Comparison of ENCODE assay signal across 20 mouse cellular contexts in genomic region chr7:82910536-82911384, GRCm38 (mm10). TPM values are rescaled to one million over a fixed set of nuclear protein-coding genes. Genes with fewer than 3 reads are reported as not detected.
DNase-seq lines count a peak whose midpoint lies in the region; ATAC-seq and TF ChIP-seq lines count a peak whose summit lies in the region.
"Had no signal": no experiment of that assay in that cellular context is flagged by ENCODE, and none has a peak within 500 bp of the region (broad histone marks: within the 10 kb centered on the region; RNA-seq: fewer than 3 reads in every experiment).

No protein-coding gene starts in this region.

- WGBS in forebrain, embryonic 11.5 days = 46% methylated on average over 10 of the region's 10 CpGs
- WGBS in forebrain, embryonic 10.5 days = 56% methylated on average over 10 of the region's 10 CpGs
- 55% methylated on average over 10 of the region's 10 CpGs for WGBS in midbrain, embryonic 12.5 days
- 57% methylated on average over 10 of the region's 10 CpGs for WGBS in midbrain, embryonic 11.5 days
- 75% methylated on average over 10 of the region's 10 CpGs for WGBS in liver, embryonic 11.5 days

- no peak overlapping the region for H3K4me3 ChIP-seq in forebrain, embryonic 11.5 days (ENCODE audit: low read depth, low read length)
- no peak overlapping the region for H3K4me3 ChIP-seq in forebrain, embryonic 10.5 days
- no peak overlapping the region for H3K4me3 ChIP-seq in midbrain, embryonic 12.5 days
- no peak overlapping the region for H3K4me3 ChIP-seq in midbrain, embryonic 11.5 days (ENCODE audit: low read depth, low read length)
- H3K4me3 ChIP-seq in liver, embryonic 11.5 days (ENCODE audit: low read depth, low read length) = no peak overlapping the region
- H3K4me3 ChIP-seq: embryonic facial prominence, embryonic 15.5 days; kidney, embryonic 15.5 days; limb, embryonic 10.5 days; megakaryocyte, embryonic 14.5 days; neural tube, embryonic 15.5 days had no signal

- ATAC-seq in forebrain, embryonic 11.5 days (replicated peaks; ENCODE audit: low FRiP score) = peak; percentile 88
- peak; percentile 88; the same call in 1 of the 2 replicates for ATAC-seq in midbrain, embryonic 12.5 days (ENCODE audit: low FRiP score, low read depth)
- ATAC-seq in midbrain, embryonic 11.5 days (ENCODE audit: low FRiP score) = no peak
- no peak for ATAC-seq in erythroblast, adult 5-6 weeks (replicated peaks; ENCODE audit: low FRiP score, poor library complexity, severe bottlenecking)
- ATAC-seq in liver, embryonic 11.5 days (replicated peaks; ENCODE audit: low FRiP score) = no peak
- ATAC-seq: intestine, embryonic 16.5 days had no signal

- no peak overlapping the region for H3K9ac ChIP-seq in forebrain, embryonic 11.5 days (ENCODE audit: low read length)
- no peak overlapping the region for H3K9ac ChIP-seq in midbrain, embryonic 12.5 days (replicated peaks)
- no peak overlapping the region for H3K9ac ChIP-seq in midbrain, embryonic 11.5 days (ENCODE audit: low read length)
- H3K9ac ChIP-seq in liver, embryonic 11.5 days (ENCODE audit: low read depth, low read length) = no peak overlapping the region
- H3K9ac ChIP-seq: embryonic facial prominence, embryonic 15.5 days; hindbrain, embryonic 14.5 days; kidney, embryonic 15.5 days; neural tube, embryonic 15.5 days had no signal

- no peak for TF ChIP-seq CTCF in brain, embryonic 14.5 days (IDR thresholded peaks at IDR 0.05; ENCODE audit: borderline replicate concordance, extremely low read depth, insufficient read depth, insufficient read length)

- H3K4me1 ChIP-seq in forebrain, embryonic 11.5 days (replicated peaks; ENCODE audit: control insufficient read depth, insufficient read depth, low read length) = no peaks in the 10 kb centered on the region
- peaks cover 12% of the 10 kb centered on the region for H3K4me1 ChIP-seq in forebrain, embryonic 10.5 days
- H3K4me1 ChIP-seq in midbrain, embryonic 12.5 days = peaks cover 10% of the 10 kb centered on the region; the same call in 1 of the 2 replicates
- no peaks in the 10 kb centered on the region for H3K4me1 ChIP-seq in midbrain, embryonic 11.5 days (ENCODE audit: control insufficient read depth, insufficient read depth, low read length)
- H3K4me1 ChIP-seq in liver, embryonic 11.5 days (replicated peaks; ENCODE audit: control insufficient read depth, insufficient read depth, low read length) = no peaks in the 10 kb centered on the region
- H3K4me1 ChIP-seq: embryonic facial prominence, embryonic 15.5 days; kidney, embryonic 15.5 days; megakaryocyte, embryonic 14.5 days; neural tube, embryonic 15.5 days had no signal

- TF ChIP-seq POLR2A in brain, embryonic 14.5 days (IDR thresholded peaks at IDR 0.05; ENCODE audit: borderline replicate concordance, extremely low read depth, insufficient read depth, insufficient read length, poor library complexity, severe bottlenecking) = no peak

- no peaks in the 10 kb centered on the region for H3K9me3 ChIP-seq in forebrain, embryonic 11.5 days (ENCODE audit: control insufficient read depth, low read length)
- H3K9me3 ChIP-seq in forebrain, embryonic 10.5 days = no peaks in the 10 kb centered on the region
- H3K9me3 ChIP-seq in midbrain, embryonic 12.5 days = peaks cover 4% of the 10 kb centered on the region; the same call in 1 of the 2 replicates
- no peaks in the 10 kb centered on the region for H3K9me3 ChIP-seq in midbrain, embryonic 11.5 days (ENCODE audit: control insufficient read depth, low read length)
- H3K9me3 ChIP-seq in liver, embryonic 11.5 days (ENCODE audit: control insufficient read depth, low read length) = no peaks in the 10 kb centered on the region
- H3K9me3 ChIP-seq: embryonic facial prominence, embryonic 15.5 days; kidney, embryonic 15.5 days; limb, embryonic 10.5 days; neural tube, embryonic 15.5 days had no signal

- no peaks in the 10 kb centered on the region for H3K27me3 ChIP-seq in forebrain, embryonic 11.5 days (ENCODE audit: control insufficient read depth, insufficient read depth, low read length)
- no peaks in the 10 kb centered on the region for H3K27me3 ChIP-seq in forebrain, embryonic 10.5 days (ENCODE audit: poor library complexity, severe bottlenecking)
- no peaks in the 10 kb centered on the region for H3K27me3 ChIP-seq in midbrain, embryonic 12.5 days
- no peaks in the 10 kb centered on the region for H3K27me3 ChIP-seq in midbrain, embryonic 11.5 days (ENCODE audit: control insufficient read depth, insufficient read depth, low read length)
- no peaks in the 10 kb centered on the region for H3K27me3 ChIP-seq in liver, embryonic 11.5 days (replicated peaks; ENCODE audit: control insufficient read depth, insufficient read depth, low read length)
- H3K27me3 ChIP-seq: embryonic facial prominence, embryonic 15.5 days; kidney, embryonic 15.5 days; neural tube, embryonic 15.5 days had no signal

- H3K4me2 ChIP-seq in forebrain, embryonic 11.5 days (ENCODE audit: low read depth, low read length, severe bottlenecking) = no peak overlapping the region
- H3K4me2 ChIP-seq in midbrain, embryonic 12.5 days (replicated peaks) = no peak overlapping the region
- no peak overlapping the region for H3K4me2 ChIP-seq in midbrain, embryonic 11.5 days
- H3K4me2 ChIP-seq in liver, embryonic 11.5 days = no peak overlapping the region
- H3K4me2 ChIP-seq: embryonic facial prominence, embryonic 15.5 days; hindbrain, embryonic 14.5 days; kidney, embryonic 15.5 days; neural tube, embryonic 15.5 days had no signal

- H3K36me3 ChIP-seq in forebrain, embryonic 11.5 days (ENCODE audit: control insufficient read depth, insufficient read depth, low read length) = no peaks in the 10 kb centered on the region
- no peaks in the 10 kb centered on the region for H3K36me3 ChIP-seq in forebrain, embryonic 10.5 days (replicated peaks)
- H3K36me3 ChIP-seq in midbrain, embryonic 12.5 days = no peaks in the 10 kb centered on the region
- H3K36me3 ChIP-seq in midbrain, embryonic 11.5 days (ENCODE audit: control insufficient read depth, insufficient read depth, low read length) = no peaks in the 10 kb centered on the region
- no peaks in the 10 kb centered on the region for H3K36me3 ChIP-seq in liver, embryonic 11.5 days (ENCODE audit: control insufficient read depth, insufficient read depth, low read length)
- H3K36me3 ChIP-seq: embryonic facial prominence, embryonic 15.5 days; kidney, embryonic 15.5 days; limb, embryonic 10.5 days; neural tube, embryonic 15.5 days had no signal

- no peak overlapping the region for H3K27ac ChIP-seq in forebrain, embryonic 11.5 days (ENCODE audit: low read depth, low read length)
- no peak overlapping the region for H3K27ac ChIP-seq in forebrain, embryonic 10.5 days
- H3K27ac ChIP-seq in midbrain, embryonic 12.5 days (replicated peaks) = no peak overlapping the region
- H3K27ac ChIP-seq in midbrain, embryonic 11.5 days (ENCODE audit: low read depth, low read length) = no peak overlapping the region
- no peak overlapping the region for H3K27ac ChIP-seq in liver, embryonic 11.5 days (ENCODE audit: low read depth, low read length)
- H3K27ac ChIP-seq: embryonic facial prominence, embryonic 15.5 days; hindbrain, embryonic 14.5 days; kidney, embryonic 15.5 days; limb, embryonic 10.5 days; neural tube, embryonic 15.5 days had no signal

- peak; percentile 55 for DNase-seq in forebrain, embryonic 11.5 days (ENCODE audit: low spot score)
- no peak for DNase-seq in forebrain, embryonic 10.5 days (ENCODE audit: extremely low spot score, low spot score)
- DNase-seq in midbrain, embryonic 11.5 days (ENCODE audit: low spot score, missing footprints) = no peak
- DNase-seq in brain, embryonic 14.5 days (ENCODE audit: low read depth) = peak; percentile 69
- DNase-seq in induced T-regulatory cell, adult 2 months (ENCODE audit: low read depth) = peak; percentile 12
- no peak for DNase-seq in liver, embryonic 11.5 days (ENCODE audit: low spot score)
- DNase-seq: cerebellum, postnatal 10 days; gastrocnemius, postnatal 10 days; kidney, postnatal 4 days; lung, adult 18-20 months; right cerebral cortex, postnatal 25 days had no signal

RNA-seq across cellular contexts. Expression of gene Mex3b, which starts 43.6 kb away (rescaled TPM):
- 36.0 and 42.7 TPM in 2 replicates for polyA plus RNA-seq in forebrain, embryonic 11.5 days (2014; fragmentation: Nextera tagmentation; extraction: Ambion mirVana)
- polyA plus RNA-seq in forebrain, embryonic 10.5 days (2016; fragmentation: Nextera tagmentation; extraction: Ambion mirVana) = 23.8 and 24.2 TPM in 2 replicates
- 43.3 and 47.2 TPM in 2 replicates for polyA plus RNA-seq in midbrain, embryonic 12.5 days (2016; fragmentation: Nextera tagmentation; extraction: Ambion mirVana)
- 31.6 and 35.5 TPM in 2 replicates for polyA plus RNA-seq in midbrain, embryonic 11.5 days (2014; fragmentation: Nextera tagmentation; extraction: Ambion mirVana)
- 154 and 207 TPM in 2 replicates for polyA plus RNA-seq in brain, embryonic 14.5 days (2012; rRNA removed)
- total RNA-seq in erythroblast, adult 5-6 weeks (2015; ENCODE audit: low replicate concordance) = 0.77 and 0.84 TPM in 2 replicates
- total RNA-seq in erythroblast, adult 5-6 weeks (2017; ENCODE audit: low replicate concordance) = 0.77 and 0.98 TPM in 2 replicates
- polyA plus RNA-seq in liver, embryonic 11.5 days (2014; fragmentation: Nextera tagmentation; extraction: Ambion mirVana) = 6.2 and 7.8 TPM in 2 replicates

Comparison
In these comparisons a context has a peak if more than half of its experiments do, and no peak if none do; other contexts are left out.
1. ATAC-seq: peak in forebrain, embryonic 11.5 days (single experiment) and midbrain, embryonic 12.5 days (single experiment); none in midbrain, embryonic 11.5 days (single experiment), erythroblast, adult 5-6 weeks (single experiment) and liver, embryonic 11.5 days (single experiment).
2. DNase-seq: peak in forebrain, embryonic 11.5 days (single experiment), brain, embryonic 14.5 days (single experiment) and induced T-regulatory cell, adult 2 months (single experiment); none in forebrain, embryonic 10.5 days (single experiment), midbrain, embryonic 11.5 days (single experiment) and liver, embryonic 11.5 days (single experiment).